Mouse (Mus musculus) CH12F3 (cell line): Measurements from ENCODE around the gene Phf14.
"Not testable (repeated sequence)": the region's sequence is repeated elsewhere in the genome, so short reads cannot be mapped to it uniquely, and the experiment has no call there.

Experiments
- in situ Hi-C: fragments of 300-500 bp; cut with MboI; formaldehyde crosslinking; loops from 2 replicates; pipeline ENCODE4 v1.14.3; 2020; ENCODE audit warnings: low sequenced_read_pairs

Phf14 gene

GRCm38 (mm10) chr6:11907269-11908032, at the start of gene Phf14, which contains the start of gene Ndufa4:
TSS of gene Phf14 (plus strand) at chr6:11907809.
TSS of gene Ndufa4 (minus strand) at chr6:11907497.
- in situ Hi-C loops = loop anchor here (25.0 kb wide), 1 partner anchor 120 kb away; no protein-coding TSS in a partner anchor

GRCm38 (mm10) chr6:11875364-11875763, 32.2 kb upstream of the Phf14 start:
- in situ Hi-C loops = not testable (repeated sequence)

GRCm38 (mm10) chr6:11900809-11901310, 6.7 kb upstream of the Phf14 start:
- in situ Hi-C loops = loop anchor here (25.0 kb wide), 1 partner anchor 114 kb away; no protein-coding TSS in a partner anchor

- in situ Hi-C loops = loop anchor here (25.0 kb wide), 1 partner anchor 120 kb away; no protein-coding TSS in a partner anchor
These were observed 730 bp upstream of the Phf14 start for GRCm38 (mm10) chr6:11906890-11907268.

DNA sequence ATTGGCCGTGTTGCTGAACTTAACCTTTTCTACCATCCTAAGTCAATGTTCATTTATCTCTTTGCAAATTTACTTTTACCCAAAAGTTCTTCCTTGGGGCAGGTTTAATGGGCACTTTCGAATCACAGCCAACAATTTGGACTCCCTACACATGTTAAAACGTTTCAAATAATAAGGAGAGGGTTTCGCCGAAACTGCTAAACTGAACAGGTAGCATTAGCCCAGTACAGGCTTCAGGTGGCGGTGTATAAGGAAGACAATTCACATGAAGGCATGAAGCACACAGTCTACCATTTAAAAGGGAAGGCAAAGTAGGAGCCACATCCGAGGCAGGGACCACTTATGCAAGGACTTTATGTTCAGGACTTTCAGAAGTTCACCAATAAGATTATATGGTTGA, 561 bp downstream of the Phf14 start:
- in situ Hi-C loops = loop anchor here (25.0 kb wide), 1 partner anchor 121 kb away; no protein-coding TSS in a partner anchor

- in situ Hi-C loops = no loop called here
These were observed 18.0 kb downstream of the Phf14 start for GRCm38 (mm10) chr6:11925496-11926041.

GRCm38 (mm10) chr6:11926082-11926595, 18.5 kb downstream of the Phf14 start:
- in situ Hi-C loops = no loop called here

DNA sequence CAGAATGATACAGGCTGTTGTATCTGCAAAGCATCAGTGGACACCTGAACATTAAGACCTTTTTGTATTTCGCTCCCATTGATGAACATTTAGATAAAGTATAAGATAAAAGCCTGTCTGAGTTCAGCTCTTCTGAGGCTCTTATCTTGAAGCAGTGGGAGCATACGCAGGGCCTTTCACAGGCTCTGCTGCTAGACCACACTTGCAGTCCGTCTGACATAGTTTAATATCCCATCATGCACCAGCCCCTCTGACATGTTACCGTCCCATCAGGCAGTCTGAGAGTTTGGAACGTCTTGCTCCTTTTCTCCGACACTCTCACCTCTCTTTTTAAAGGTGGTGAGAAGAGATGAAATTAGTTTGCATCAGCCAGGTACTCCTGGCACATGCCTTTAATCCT, 19.9 kb downstream of the Phf14 start:
- in situ Hi-C loops = no loop called here

DNA sequence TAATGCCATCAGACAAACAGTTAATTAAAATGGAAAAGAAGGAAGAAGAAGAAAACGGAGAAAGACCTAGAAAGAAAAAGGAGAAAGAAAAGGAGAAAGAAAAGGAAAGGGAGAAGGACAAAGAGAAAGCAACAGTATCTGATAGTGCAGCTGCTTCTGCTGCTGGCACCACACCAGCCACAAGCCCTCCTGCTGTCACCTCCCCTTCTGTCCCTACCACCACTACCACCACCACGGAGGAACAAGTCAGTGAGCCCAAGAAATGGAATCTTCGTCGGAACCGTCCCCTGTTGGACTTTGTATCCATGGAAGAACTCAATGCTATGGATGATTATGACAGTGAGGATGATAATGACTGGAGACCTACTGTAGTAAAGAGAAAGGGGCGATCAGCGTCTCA, 25.8 kb downstream of the Phf14 start:
- in situ Hi-C loops = no loop called here

GRCm38 (mm10) chr6:11940895-11941294, 33.3 kb downstream of the Phf14 start:
- in situ Hi-C loops = no loop called here

DNA sequence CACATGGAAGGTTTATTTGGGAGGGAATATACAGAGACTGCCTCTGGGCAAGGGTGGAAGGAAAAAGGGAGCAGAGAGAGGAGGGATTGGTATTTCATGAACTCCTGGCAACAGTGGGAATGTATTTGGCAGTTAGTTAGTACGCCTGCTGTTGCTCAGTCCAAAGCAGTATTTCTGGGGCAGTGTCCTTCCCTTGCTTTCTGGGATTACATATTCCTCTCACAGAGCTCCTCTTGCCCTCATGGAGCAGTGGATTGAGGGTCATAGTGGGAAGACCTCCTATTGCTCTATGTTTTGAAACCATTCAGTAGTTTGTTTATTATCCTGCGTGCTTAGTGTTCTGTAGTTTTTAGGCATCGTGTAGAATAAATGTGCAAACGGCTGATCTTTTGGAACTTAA, 34.5 kb downstream of the Phf14 start:
- in situ Hi-C loops = no loop called here

DNA sequence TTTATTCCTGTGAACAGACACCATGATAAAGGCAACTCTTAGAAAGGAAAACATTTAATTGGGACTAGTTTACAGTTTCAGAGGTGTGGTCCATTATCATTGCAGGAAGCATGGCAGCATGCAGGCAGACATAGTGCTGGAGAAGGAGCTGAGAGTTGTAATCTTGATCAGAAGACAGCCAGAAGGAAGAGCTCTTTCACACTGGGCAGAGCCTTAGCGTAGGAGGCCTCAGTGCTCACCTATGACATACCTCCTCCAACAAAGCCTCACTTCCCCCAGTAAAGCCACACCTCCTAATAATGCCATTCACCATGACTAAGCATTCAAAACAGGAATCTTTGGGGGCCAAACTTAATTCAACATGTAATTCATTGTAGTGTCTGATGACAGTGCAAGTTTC, 40.5 kb downstream of the Phf14 start:
- in situ Hi-C loops = no loop called here

- in situ Hi-C loops = no loop called here
These were observed 52.6 kb downstream of the Phf14 start for GRCm38 (mm10) chr6:11960172-11960571.

DNA sequence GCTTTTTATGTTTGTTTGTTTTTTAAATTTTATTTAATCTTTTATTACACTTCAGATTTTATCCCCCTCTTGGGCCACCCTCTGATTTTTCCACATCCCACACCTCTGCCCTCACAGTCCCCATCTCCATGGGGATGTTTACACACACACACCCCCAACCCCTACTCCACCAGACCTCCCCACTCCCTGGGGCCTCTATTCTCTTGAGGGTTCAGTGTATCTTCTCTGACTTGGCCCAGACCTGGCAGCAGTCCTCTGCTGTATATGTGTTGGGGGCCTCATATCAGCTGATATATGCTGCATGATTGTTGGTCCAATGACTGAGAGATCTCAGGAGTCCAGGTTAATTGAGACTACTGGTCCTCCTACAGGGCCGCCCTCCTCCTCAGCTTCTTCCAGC, 86.2 kb downstream of the Phf14 start:
- in situ Hi-C loops = no loop called here

- in situ Hi-C loops = no loop called here
These were observed 91.0 kb downstream of the Phf14 start for GRCm38 (mm10) chr6:11998576-11998975.

DNA sequence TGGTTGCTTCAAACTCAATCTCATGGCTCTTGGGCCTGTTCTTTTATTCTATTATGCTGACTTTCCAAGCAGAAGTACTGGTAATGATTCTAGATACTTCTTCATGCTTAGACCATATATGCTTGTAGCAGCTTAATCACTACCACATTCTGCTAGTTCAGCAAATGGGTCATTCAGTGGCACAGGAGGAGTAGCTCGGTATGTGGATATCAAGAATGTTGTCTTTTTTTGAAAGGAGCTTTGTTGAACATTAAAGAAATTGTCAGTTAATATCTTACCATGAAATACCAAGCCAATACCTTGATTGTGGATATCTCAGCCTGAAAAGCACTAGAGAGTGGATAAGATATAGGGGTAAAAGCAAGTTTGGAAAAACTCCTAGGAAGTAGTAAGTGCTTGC, 91.9 kb downstream of the Phf14 start:
- in situ Hi-C loops = no loop called here

- in situ Hi-C loops = no loop called here
These were observed 97.8 kb downstream of the Phf14 start for GRCm38 (mm10) chr6:12005455-12005854.

DNA sequence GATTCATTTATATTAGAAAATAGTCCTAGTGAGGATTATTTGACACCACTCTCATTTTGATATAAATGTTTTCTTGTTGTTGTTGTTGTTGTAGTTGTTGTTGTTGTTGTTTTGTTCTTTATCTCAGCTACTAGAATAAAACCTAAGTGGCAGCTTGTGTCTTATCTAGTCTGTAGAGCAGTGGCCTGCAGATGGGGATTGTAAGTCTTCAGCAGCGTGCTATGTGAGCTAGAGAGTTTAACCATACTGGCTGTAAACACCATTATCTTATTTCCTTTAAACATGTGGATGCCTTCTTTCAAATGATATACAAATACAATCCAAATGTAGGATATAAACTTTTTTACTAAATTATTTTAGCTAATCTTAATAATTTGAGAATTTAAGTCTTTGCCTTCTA, 98.4 kb downstream of the Phf14 start:
- in situ Hi-C loops = no loop called here

DNA sequence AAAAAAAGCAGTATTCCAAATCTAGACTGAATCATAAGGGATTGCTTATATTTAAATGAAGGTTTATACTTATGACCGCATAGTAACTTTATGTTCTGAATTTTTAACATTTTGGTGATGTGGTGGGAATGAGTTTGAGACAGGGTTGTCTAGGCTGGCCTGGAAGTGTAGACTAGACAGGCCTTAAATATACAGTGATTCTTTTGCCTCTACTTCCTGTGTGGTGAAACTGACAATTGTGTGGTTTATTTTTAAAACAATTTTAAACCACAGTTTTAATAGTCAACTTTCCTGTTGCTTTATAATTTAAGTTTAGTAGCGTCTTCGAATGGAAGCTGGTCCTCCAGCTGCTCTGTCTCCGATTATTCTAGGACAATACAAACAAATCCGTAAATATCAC, 104.5 kb downstream of the Phf14 start:
- in situ Hi-C loops = no loop called here

DNA sequence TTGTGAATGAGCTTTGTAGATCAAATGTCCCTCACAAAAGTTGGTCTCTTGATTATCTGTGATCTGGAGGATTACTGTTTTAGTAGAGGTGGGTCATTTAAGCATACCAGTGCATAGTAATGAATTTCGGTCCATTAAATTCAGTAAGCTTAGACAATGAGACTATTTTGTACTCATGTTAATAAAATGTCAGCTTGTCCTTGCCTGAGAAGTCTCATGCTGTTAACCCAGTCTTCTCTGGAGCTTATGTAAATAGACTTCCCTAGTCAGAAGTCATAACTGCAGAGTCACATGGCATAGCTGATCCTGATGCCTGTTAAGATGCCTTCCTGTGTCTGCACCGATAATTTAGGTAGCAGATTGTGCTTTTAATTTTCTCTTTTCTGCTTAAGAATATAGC, 106.4 kb downstream of the Phf14 start:
- in situ Hi-C loops = no loop called here

DNA sequence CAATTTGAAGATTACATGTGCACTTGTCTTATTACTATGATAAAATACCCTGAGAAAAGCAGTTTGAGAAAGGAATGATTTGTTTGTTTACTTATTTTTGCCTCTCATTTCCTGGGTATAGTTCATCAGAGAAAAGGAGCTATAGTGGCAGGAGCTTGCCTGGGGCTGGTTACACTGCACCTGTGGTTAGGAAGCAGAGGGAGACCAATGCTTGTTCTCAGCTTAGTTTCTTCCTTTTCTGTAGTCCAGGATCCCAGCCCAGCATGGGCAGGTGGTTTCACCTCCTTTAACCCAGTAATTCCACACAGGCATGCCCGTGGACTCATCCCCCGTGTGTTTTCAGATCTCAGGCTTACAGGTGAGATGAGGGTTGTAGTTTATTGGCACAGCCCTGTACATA, 107.1 kb downstream of the Phf14 start:
- in situ Hi-C loops = no loop called here

GRCm38 (mm10) chr6:12019736-12020135, 112.1 kb downstream of the Phf14 start:
- in situ Hi-C loops = no loop called here
